Mouse (Mus musculus) cortical plate, adult 2 months (tissue): Measurements from ENCODE around the gene Cdc42bpb. TPM values are rescaled to one million over a fixed set of nuclear protein-coding genes. Genes with fewer than 3 reads are reported as not detected.
A peak's percentile ranks its signal among the peaks of the same experiment; 100 is the strongest.

Experiments used
- H3K27ac ChIP-seq: fragments of 200-500 bp; 2 replicates; pipeline ENCODE4 v1.5.1; 2012; ENCODE audit warnings: low read length, control low read depth, inconsistent platforms; ENCODE audit not compliant: insufficient read depth
- H3K4me1 ChIP-seq: fragments of 200-500 bp; 2 replicates; pipeline ENCODE4 v1.6.1; 2011; ENCODE audit warnings: low read length; ENCODE audit not compliant: control insufficient read depth, insufficient read depth
- H3K4me3 ChIP-seq: fragments of 200-500 bp; 2 replicates; pipeline ENCODE4 v1.5.1; 2011; ENCODE audit warnings: mild to moderate bottlenecking, low read length, control low read depth; ENCODE audit not compliant: insufficient read depth
- CTCF ChIP-seq: fragments of 200-500 bp; IDR thresholded peaks from 2 replicates; pipeline ENCODE4 v1.5.1; 2011; ENCODE audit warnings: mild to moderate bottlenecking, control low read depth, low read length; ENCODE audit not compliant: insufficient read depth; ENCODE audit errors: extremely low read depth
- POLR2A ChIP-seq: fragments of 200-500 bp; IDR thresholded peaks from 2 replicates; pipeline ENCODE4 v1.6.1; 2011; ENCODE audit warnings: mild to moderate bottlenecking, low read length, control low read depth; ENCODE audit not compliant: insufficient read depth; ENCODE audit errors: extremely low read depth
- polyA plus RNA-seq: library from polyadenylated mRNA; depleted of rRNA; stranded (reverse); fragments of >200 nt; gene quantifications from 2 replicates; pipeline ENCODE4 v1.2.3, GENCODE M21; 2012

The Cdc42bpb gene
- polyA plus RNA-seq, 1 experiment, result 195 TPM

DNA sequence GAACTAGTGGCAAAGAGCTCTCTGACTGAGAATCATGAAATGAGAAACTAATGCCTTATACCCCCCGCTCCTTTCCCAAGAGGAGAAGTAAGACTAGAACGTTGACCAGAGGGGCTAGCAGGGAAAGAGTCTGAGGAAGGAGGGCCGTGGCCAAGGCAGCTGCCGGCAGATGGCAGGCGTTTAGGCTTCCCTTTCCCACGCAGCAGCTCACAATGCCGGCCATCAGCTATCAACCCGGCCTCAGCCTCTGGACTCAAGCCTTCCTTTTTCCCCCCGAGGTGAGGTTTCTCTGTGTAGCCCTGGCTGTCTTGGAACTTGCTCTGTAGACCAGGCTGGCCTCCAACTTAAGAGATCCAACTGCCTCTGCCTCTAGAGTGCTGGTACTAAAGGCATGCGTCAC, 25.0 kb downstream of the Cdc42bpb start:
- TF ChIP-seq POLR2A (no peak), CTCF (no peak)
- H3K27ac ChIP-seq, result no peak overlapping the region
- H3K4me3 ChIP-seq, result no peak overlapping the region
- peaks cover 21% of the 10 kb centered on the region for H3K4me1 ChIP-seq

DNA sequence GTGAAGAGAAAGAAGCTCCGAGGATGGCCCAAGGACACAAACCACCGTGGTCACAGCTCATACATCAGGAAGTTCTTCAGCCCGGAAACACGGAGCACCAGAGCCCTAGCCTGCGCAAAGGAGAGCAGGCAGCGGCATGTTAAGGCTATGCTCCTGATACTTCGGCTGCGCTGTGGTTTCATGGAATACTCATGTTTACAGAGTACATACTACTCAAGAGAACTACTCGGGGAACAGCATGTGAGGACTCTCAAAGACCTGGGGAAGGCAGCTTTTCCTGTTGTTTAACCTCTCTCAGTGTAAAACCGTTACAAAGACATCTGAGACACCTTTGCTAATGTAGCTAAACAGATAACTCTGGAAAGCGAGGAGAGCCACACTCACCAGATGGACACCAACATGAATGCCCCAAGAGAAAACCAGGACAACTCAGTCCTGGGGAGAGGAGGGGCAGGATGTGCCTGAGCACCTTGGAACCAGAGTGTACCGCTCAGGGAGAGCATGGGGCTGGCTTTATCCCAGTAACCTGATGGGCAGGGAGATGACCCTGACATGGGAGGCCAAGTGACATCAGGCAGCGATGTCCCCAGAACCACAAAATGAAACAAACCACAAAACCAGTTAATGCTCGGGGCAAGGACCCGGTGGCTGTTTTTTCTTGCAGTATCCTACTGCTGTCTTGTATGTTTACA, 27.8 kb downstream of the Cdc42bpb start:
- peaks cover 18% of the 10 kb centered on the region for H3K4me1 ChIP-seq
- H3K27ac ChIP-seq, result no peak overlapping the region
- no peak overlapping the region for H3K4me3 ChIP-seq
- TF ChIP-seq POLR2A (no peak), CTCF (no peak)

DNA sequence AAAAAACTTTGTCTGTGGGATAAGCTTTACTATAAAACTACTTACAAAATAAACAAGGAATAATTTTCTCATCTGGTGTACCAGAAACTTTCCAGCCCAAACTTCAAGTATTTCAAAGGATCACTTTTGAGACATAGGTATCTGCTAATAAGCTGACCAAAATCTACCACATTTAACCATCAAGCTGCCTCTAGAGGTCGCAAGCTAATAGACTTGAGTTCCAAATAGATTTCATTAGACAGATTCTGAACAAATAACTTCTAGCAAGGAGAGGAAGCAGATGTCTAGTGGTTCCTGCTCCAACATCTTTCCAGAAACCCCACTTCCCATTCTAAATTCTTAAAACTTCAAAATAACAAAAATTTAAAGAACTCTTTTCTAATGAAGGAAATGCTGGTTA, 33.6 kb downstream of the Cdc42bpb start:
- H3K4me3 ChIP-seq, result no peak overlapping the region
- H3K4me1 ChIP-seq, result peaks cover 2% of the 10 kb centered on the region; the same call in 1 of the 2 replicates
- TF ChIP-seq CTCF (no peak), POLR2A (no peak)
- no peak overlapping the region for H3K27ac ChIP-seq

DNA sequence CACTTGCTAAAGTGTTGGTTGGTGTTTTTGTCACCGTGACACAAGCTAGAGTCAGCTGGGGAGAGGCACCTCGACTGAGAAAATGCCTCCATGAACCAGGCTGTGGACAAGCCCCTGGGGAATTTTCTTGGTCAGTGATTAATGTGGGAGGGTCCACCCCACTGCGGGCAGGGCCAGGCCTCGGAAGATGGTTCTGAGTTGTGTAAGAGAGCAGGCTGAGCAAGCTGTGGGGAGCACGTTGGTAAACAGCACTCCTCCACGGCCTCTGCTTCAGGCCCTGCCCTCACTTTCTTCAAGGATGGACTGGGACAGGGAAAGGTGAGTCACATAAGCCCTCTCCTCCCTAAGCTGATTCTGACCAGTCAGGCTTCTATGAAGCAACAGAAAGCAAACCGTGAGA, 36.8 kb downstream of the Cdc42bpb start:
- H3K4me3 ChIP-seq, result no peak overlapping the region
- no peak overlapping the region for H3K27ac ChIP-seq
- H3K4me1 ChIP-seq, result peaks cover 7% of the 10 kb centered on the region; the same call in 1 of the 2 replicates
- no peak for TF ChIP-seq POLR2A

DNA sequence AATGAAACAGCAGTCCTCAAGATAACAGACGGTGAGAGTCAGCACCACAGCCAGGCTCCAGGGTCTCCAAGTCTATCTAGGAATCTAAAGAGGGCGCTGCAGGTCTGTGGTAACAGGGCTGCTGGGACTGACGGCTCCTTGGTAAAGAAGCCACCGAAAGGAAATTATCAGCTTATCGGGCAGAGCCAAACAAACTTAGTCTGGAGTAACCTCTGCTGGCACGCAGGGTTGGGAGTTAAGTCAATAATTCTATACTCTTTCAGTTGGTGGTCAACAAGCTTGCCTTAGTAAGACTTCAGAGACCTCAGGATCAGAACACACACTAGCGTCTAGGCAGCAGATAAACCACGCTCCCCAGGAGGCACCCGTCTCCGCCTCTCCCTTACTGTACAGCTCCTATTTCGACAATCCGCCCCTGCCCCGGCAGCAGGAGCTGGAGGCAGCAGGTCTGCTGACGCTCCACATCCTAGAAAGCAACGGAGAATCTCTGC, 39.6 kb downstream of the Cdc42bpb start:
- TF ChIP-seq POLR2A (no peak), CTCF (0 out of 2 replicates have a peak, but pooled peaks have one; percentile 0)
- Histone ChIP-seq H3K4me1 (peaks cover 8% of the 10 kb centered on the region), H3K27ac (no peak overlapping the region), H3K4me3 (no peak overlapping the region)

DNA sequence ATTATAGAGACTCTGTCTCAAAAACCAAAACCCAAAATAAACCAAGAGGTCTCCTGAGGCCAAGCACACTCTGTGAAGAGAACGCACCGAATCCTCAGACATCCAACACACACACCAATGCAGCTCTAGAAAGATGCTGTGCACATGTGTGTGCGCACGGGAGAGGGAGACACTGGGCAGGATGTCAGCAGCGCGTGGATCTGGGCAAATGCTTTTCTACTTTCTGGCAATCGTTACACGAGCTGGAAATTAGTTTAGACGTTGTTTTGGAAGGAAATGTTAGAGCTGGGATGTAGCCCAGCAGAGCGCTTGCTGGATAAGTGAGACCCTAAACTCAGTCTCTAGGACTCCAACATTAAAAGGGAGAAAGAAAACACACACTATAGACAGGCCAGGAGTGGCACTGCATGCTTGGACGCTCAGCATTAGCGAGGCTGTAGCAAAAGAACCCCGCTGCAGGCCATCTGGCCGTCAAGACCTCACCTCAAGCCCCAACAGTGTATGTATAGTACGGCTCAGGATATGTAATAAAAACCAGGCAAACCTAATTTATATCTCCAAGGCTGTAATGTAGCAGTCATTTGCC, 44.4 kb downstream of the Cdc42bpb start:
- TF ChIP-seq POLR2A, result no peak
- no peak for TF ChIP-seq CTCF
- peaks cover 4% of the 10 kb centered on the region for H3K4me1 ChIP-seq
- no peak overlapping the region for H3K4me3 ChIP-seq
- no peak overlapping the region for H3K27ac ChIP-seq

DNA sequence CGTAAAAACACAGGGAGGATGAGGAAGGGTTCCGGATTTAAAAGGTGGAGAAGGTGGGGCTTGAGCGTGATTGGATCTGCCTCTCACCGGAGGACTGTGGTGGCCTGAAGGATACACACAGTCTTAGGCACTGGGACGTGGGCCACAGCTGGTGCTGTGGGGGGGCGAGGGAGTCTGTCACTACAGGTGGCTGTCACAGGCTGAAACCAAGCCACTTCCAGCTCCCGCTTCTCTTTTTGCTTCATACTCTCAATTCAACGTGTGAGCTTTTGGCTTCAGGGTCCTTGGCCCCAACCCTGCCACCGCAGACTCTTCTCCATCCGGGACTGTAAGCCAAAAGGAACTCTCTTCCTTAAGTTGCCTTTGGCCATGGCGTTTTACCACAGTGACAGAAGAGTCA, 45.1 kb downstream of the Cdc42bpb start:
- TF ChIP-seq CTCF (no peak), POLR2A (no peak)
- Histone ChIP-seq H3K4me1 (peaks cover 2% of the 10 kb centered on the region), H3K4me3 (no peak overlapping the region), H3K27ac (no peak overlapping the region)

DNA sequence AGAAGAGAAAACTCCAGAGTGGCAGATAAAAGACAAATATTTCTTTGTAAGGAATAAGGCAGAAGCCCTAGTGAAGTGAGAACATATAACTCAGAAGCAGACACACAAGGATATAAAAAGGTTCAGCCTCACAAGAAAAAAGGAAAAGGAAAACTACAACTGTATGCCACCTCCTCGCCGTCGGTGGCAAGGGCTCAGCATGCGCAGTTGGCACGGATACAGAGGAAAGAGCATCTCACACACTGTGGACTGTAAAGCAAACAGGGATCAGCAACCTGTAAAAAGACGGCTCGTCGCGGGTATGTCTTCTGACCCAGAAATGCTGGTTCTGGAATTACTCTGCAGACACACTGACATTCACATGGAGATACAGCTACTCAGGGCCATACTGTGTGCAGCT, 45.9 kb downstream of the Cdc42bpb start:
- Histone ChIP-seq H3K4me1 (peaks cover 1% of the 10 kb centered on the region), H3K27ac (no peak overlapping the region), H3K4me3 (no peak overlapping the region)
- TF ChIP-seq POLR2A, result no peak
- no peak for TF ChIP-seq CTCF

DNA sequence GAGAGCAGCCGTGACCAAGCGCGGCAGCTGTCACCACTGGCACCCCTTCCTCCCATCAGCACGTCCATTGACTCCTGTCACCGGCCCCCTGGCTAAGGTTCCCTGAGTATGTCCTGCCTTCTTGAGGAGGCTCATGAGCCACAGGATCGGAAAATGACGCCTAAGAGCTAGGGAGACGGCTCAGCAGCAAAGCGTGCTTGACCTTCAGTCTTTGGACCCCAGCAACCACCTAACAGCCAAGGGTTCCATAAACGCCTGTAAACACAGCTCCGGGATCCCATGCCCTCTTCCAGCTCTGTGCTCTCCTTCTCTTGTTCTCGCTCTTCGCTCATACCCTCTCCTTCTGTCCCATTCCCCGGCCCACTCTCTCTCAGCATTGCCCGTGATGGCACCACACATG, 48.2 kb downstream of the Cdc42bpb start:
- Histone ChIP-seq H3K4me3 (no peak overlapping the region), H3K27ac (no peak overlapping the region), H3K4me1 (peaks cover 1% of the 10 kb centered on the region)
- TF ChIP-seq POLR2A (no peak), CTCF (no peak)

DNA sequence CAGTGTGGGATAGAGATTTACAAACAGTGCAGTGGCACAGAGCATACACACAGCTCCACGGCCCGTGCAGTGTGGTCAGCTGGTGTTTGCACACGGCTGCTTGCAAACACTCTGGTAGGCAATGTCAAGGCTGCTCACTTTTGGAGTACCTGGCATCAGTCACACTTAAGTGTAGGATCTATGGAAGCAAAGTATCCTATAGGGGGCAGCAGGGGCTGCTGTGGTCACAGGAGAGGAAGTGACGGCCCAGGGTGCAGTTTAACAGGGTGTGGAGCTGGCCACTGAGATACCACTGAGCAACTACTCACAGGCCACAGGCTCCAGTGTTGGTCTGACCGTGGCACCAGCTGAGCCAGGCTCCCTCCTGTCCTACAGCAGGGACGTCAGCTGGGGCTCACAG, 49.2 kb downstream of the Cdc42bpb start:
- peaks cover 1% of the 10 kb centered on the region for H3K4me1 ChIP-seq
- H3K27ac ChIP-seq, result no peak overlapping the region
- TF ChIP-seq CTCF, result no peak
- no peak for TF ChIP-seq POLR2A
- no peak overlapping the region for H3K4me3 ChIP-seq
